Mouse (Mus musculus) liver, embryonic 14.5 days (tissue): Measurements from ENCODE around the gene Pnmal1.

ENCODE experiments used
- CTCF ChIP-seq: IDR thresholded peaks from 2 replicates; pipeline ENCODE4 v1.5.1; 2016; ENCODE audit warnings: antibody characterized with exemption, low read depth, control low read depth
- EP300 ChIP-seq: IDR thresholded peaks from 2 replicates; pipeline ENCODE4 v1.6.1; 2016; ENCODE audit warnings: antibody characterized with exemption, low read depth

DNA sequence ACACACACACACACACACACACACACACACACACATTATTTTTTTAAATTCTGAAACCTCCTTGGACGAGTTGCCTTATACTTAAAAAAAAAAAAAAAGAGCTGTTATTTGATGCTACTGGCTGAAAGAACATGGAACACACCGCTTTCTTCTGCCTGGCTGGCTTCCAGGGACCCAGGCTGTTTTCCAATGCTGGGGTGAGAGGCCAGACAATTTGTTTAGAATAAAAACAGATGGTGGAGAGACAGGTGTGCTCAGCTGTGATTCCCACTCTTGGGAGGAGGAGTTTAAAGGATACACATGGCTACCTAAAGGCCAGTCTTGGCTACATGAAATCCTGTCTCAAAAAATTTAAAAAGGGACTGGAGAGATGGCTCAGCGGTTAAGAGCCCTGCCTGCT is 28.9 kb downstream of the Pnmal1 start:
- TF ChIP-seq CTCF (no peak), EP300 (no peak)
